Mouse (Mus musculus) E14TG2a.4 (cell line): ENCODE measurements around the gene Zbtb43.

Source experiments
- CTCF ChIP-seq: conservative IDR thresholded peaks from 2 replicates; pipeline ENCODE4 v1.5.1; 2014; ENCODE audit warnings: low read length
- POU5F1 ChIP-seq: IDR thresholded peaks from 2 replicates; pipeline ENCODE4 v1.6.1; 2014; ENCODE audit warnings: low read length, borderline replicate concordance

DNA sequence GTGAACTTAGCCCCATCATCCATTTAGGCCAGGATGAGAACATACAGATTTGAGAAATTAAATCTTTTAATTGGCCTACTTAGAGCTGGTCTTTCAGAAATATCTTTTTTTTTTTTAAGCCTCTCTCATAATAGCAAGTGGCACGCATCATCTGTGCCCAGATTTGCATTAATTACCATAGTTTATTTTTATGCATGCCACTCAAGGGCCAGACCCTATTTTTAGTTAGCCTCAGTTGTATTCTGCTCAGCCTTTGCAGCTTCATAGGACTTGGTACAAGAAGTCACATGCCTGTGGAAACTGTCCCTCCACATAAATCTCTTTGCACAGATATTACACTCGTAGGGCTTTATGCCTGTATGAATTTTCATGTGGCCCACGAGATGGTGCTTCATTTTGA lies 14.9 kb downstream of the Zbtb43 start:
- TF ChIP-seq CTCF: no peak
- TF ChIP-seq POU5F1: no peak
